Mouse (Mus musculus) ES-E14 (cell line): ENCODE results near the gene Cep128. TPM values are rescaled to one million over a fixed set of nuclear protein-coding genes. Genes with fewer than 3 reads are reported as not detected.
"Not testable (repeated sequence)": the region's sequence is repeated elsewhere in the genome, so short reads cannot be mapped to it uniquely, and the experiment has no call there.

ENCODE experiments used
- DNase-seq: peaks from one replicate; pipeline ENCODE4 v3.0.0-alpha.2; 2013; ENCODE audit warnings: low read depth, low spot score
- H3K27ac ChIP-seq: 2 replicates; pipeline ENCODE4 v1.5.1; 2012; ENCODE audit warnings: low read depth, mild to moderate bottlenecking, low read length, moderate library complexity, mixed read lengths; ENCODE audit not compliant: poor library complexity, insufficient read depth, severe bottlenecking
- H3K36me3 ChIP-seq: 2 replicates; pipeline ENCODE4 v1.6.1; 2012; ENCODE audit warnings: mild to moderate bottlenecking, low read length, moderate library complexity, mixed read lengths; ENCODE audit not compliant: control insufficient read depth, poor library complexity, insufficient read depth, severe bottlenecking
- H3K4me1 ChIP-seq, 2 experiments: fragments of 150-350 bp in 1 of 2; sonication (generic) in 1 of 2; 2 replicates each; pipeline ENCODE4 v1.6.1; 2012; ENCODE audit warnings: low read length in 2 of 2, mild to moderate bottlenecking in 1 of 2, mixed read lengths in 1 of 2; ENCODE audit not compliant: control insufficient read depth in 2 of 2, insufficient read depth in 2 of 2, poor library complexity in 1 of 2
- H3K4me3 ChIP-seq, 2 experiments: fragments of 150-350 bp in 1 of 2; sonication (generic) in 1 of 2; 2 replicates each; pipeline ENCODE4 v1.5.1; 2012; ENCODE audit warnings: low read length in 2 of 2, low read depth in 1 of 2, mild to moderate bottlenecking in 1 of 2, mixed read lengths in 1 of 2; ENCODE audit not compliant: insufficient read depth in 1 of 2, poor library complexity in 1 of 2, severe bottlenecking in 1 of 2
- H3K9ac ChIP-seq: 2 replicates; pipeline ENCODE4 v1.6.1; 2012; ENCODE audit warnings: low read depth, mild to moderate bottlenecking, low read length, mixed read lengths; ENCODE audit not compliant: poor library complexity, insufficient read depth, severe bottlenecking
- H3K9me3 ChIP-seq: fragments of 150-350 bp; sonication (generic); 2 replicates; pipeline ENCODE4 v1.6.1; 2012; ENCODE audit warnings: low read depth, mild to moderate bottlenecking, low read length; ENCODE audit not compliant: control insufficient read depth, insufficient read depth
- CHD2 ChIP-seq: IDR thresholded peaks from 2 replicates; pipeline ENCODE4 v1.6.1; 2014; ENCODE audit warnings: mild to moderate bottlenecking, low read depth, low read length, inconsistent platforms
- HCFC1 ChIP-seq: IDR thresholded peaks from 2 replicates; pipeline ENCODE4 v1.6.1; 2012; ENCODE audit warnings: low read length, inconsistent platforms, borderline replicate concordance; ENCODE audit not compliant: insufficient read depth
- MAFK ChIP-seq: IDR thresholded peaks from 2 replicates; pipeline ENCODE4 v1.6.1; 2014; ENCODE audit warnings: mild to moderate bottlenecking, low read depth, low read length, inconsistent platforms; ENCODE audit not compliant: insufficient read depth
- ZC3H11A ChIP-seq: IDR thresholded peaks from 2 replicates; pipeline ENCODE4 v1.6.1; 2012; ENCODE audit warnings: low read depth, mild to moderate bottlenecking, inconsistent platforms, low read length, borderline replicate concordance
- ZNF384 ChIP-seq: IDR thresholded peaks from 2 replicates; pipeline ENCODE4 v1.6.1; 2012; ENCODE audit warnings: low read depth, low read length, inconsistent platforms
- in situ Hi-C, 2 experiments: fragments of 600-800 bp; cut with MboI; formaldehyde crosslinking; loops; one replicate each; pipeline ENCODE4 v1.15.1; 2025; ENCODE audit warnings: low sequenced_read_pairs in 2 of 2, inconsistent platforms in 1 of 2; ENCODE audit not compliant: unreplicated experiment in 2 of 2
- total RNA-seq: library from RNA; depleted of rRNA; stranded (reverse); fragments of 300-350 nt; gene quantifications from 2 replicates; pipeline ENCODE4 v1.2.3, GENCODE M21; 2012

The Cep128 gene
- total RNA-seq, 1 experiment: 10.1 TPM

GRCm38 (mm10) chr12:90993331-90993730 is 390.9 kb downstream of the Cep128 start:
- Histone ChIP-seq H3K36me3 (no peaks in the 10 kb centered on the region), H3K9me3 (no peaks in the 10 kb centered on the region), H3K9ac (no peak overlapping the region), H3K27ac (no peak overlapping the region), H3K4me3 (no peak overlapping the region), H3K4me1 (no peaks in the 10 kb centered on the region)
- DNase-seq: no peak
- in situ Hi-C loops: no loop called here
- TF ChIP-seq ZNF384 (no peak), MAFK (no peak), HCFC1 (no peak), CHD2 (no peak), ZC3H11A (no peak)

GRCm38 (mm10) chr12:90987782-90988181 is 396.4 kb downstream of the Cep128 start:
- no peak for DNase-seq
- in situ Hi-C loops: no loop called here

GRCm38 (mm10) chr12:90987259-90987658 is 396.9 kb downstream of the Cep128 start:
- Histone ChIP-seq H3K4me1 (no peaks in the 10 kb centered on the region), H3K9ac (no peak overlapping the region), H3K27ac (no peak overlapping the region), H3K9me3 (no peaks in the 10 kb centered on the region), H3K36me3 (no peaks in the 10 kb centered on the region), H3K4me3 (no peak overlapping the region)
- in situ Hi-C loops: no loop called here
- DNase-seq: no peak
- TF ChIP-seq ZNF384 (no peak), MAFK (no peak), CHD2 (no peak), ZC3H11A (no peak), HCFC1 (no peak)

More at GRCm38 (mm10) chr12:90987782-90988181, 396.4 kb downstream of the Cep128 start:
- no peaks in the 10 kb centered on the region for H3K4me1 ChIP-seq
- no peaks in the 10 kb centered on the region for H3K9me3 ChIP-seq
- TF ChIP-seq MAFK (no peak), HCFC1 (no peak), ZC3H11A (no peak), CHD2 (no peak), ZNF384 (no peak)
- H3K36me3 ChIP-seq: no peaks in the 10 kb centered on the region
- no peak overlapping the region for H3K27ac ChIP-seq
- no peak overlapping the region for H3K4me3 ChIP-seq
- no peak overlapping the region for H3K9ac ChIP-seq

- no peaks in the 10 kb centered on the region for H3K4me1 ChIP-seq
- in situ Hi-C loops: no loop called here
- no peaks in the 10 kb centered on the region for H3K36me3 ChIP-seq
- DNase-seq: no peak
- H3K4me3 ChIP-seq: no peak overlapping the region
- TF ChIP-seq ZNF384: no peak
- TF ChIP-seq CHD2: no peak
- TF ChIP-seq MAFK: no peak
- TF ChIP-seq ZC3H11A: no peak
- TF ChIP-seq HCFC1: no peak
- H3K9me3 ChIP-seq: 0 out of 2 replicates have a peak, but pooled peaks cover 2% of the 10 kb centered on the region
- no peak overlapping the region for H3K27ac ChIP-seq
- no peak overlapping the region for H3K9ac ChIP-seq
Observed at GRCm38 (mm10) chr12:90982018-90982417, 402.2 kb downstream of the Cep128 start.

GRCm38 (mm10) chr12:90976406-90976805 is 407.8 kb downstream of the Cep128 start:
- DNase-seq, H3K36me3 ChIP-seq, H3K4me3 ChIP-seq, H3K9ac ChIP-seq, in situ Hi-C loops, H3K4me1 ChIP-seq, H3K9me3 ChIP-seq: not testable (repeated sequence)
- H3K27ac ChIP-seq: peak overlapping the region; percentile 85; the same call in 1 of the 2 replicates
